Mouse (Mus musculus): Measurements from ENCODE around the gene Fam20a. TPM values are rescaled to one million over a fixed set of nuclear protein-coding genes. Genes with fewer than 3 reads are reported as not detected.

Fam20a gene
- total RNA-seq, 2 experiments from 2014 or later, result 11.8 to 15.7 TPM

DNA sequence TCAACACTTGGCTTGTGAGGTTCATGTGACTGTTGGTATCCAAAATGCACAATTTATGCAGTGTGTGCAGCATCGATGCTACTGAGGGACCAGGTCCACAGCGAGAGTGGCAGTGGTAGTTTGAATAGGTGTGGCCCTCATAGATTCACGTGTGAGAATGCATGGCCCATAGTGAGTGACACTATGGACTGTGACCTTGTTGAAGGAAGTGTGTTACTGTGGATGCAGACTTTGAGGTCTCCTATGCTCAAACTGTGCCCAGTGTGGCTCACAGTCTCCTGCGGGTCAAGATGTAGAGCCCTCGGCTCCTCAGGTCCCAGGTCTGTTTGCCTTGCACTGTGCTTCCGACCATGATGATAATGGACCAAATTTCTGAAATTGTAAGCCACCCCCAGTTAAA is 39.9 kb downstream of the Fam20a start:
- no peak for DNase-seq (ENCODE audit: low spot score in 2 of 2)

DNA sequence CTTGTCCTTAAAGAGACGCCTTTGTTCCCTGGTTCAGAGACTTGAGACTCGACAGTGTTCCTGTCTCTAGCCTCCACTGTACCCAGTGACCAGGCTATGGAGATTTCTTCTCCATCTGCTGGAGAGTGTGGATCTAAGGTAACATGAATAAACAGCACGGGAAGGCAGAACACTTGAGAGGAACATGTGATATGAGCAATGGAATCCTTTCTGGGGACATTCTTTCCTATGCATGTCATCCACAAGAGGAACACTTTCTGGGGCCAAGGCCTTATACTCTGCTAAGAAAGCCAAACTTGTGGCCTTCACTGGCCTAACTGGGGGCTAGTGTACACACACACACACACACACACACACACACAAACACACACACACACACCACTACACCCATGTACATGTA is 40.5 kb downstream of the Fam20a start:
- no peak for DNase-seq (ENCODE audit: low spot score in 2 of 2)

DNA sequence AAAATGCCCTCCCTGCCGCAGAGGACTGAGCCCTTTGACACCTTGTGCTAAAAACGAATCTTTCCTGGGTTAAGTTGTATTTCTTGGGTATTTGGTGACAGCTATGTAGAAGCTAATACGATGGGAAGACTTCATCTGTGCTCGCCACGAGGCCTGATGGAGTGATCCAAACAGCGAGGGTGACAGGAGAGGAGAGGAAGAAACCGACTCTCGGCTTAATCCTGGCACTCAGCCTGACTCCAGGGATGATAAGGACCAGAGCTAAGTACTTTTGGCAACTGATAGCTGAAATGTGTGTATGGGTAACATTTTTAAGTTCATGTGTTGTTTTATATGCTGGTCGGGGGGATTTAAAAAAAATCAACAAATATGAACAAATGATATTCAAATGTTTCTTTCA is 41.1 kb downstream of the Fam20a start:
- DNase-seq (ENCODE audit: low spot score in 2 of 2), result no peak

DNA sequence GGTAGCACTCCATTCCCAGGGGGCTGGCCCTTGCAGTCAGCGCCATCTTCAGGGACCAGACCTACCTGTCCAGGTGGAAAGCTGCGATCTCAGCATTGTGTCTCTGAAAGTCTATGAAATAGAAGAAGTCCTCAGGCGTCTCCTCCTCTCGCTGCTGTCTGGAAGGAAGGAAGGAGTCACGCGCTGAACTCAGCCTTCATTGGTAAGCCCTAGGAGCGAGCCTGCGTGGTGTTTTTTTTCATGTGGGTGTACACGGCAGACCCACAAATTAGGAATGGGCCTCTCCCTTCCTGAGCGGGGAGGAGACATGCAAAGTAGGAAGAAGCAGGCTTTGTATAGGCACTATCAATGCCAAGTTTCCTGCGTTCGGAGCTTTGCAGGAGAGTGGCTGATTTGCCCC is 43.8 kb downstream of the Fam20a start:
- DNase-seq (ENCODE audit: low spot score in 2 of 2), result no peak

DNA sequence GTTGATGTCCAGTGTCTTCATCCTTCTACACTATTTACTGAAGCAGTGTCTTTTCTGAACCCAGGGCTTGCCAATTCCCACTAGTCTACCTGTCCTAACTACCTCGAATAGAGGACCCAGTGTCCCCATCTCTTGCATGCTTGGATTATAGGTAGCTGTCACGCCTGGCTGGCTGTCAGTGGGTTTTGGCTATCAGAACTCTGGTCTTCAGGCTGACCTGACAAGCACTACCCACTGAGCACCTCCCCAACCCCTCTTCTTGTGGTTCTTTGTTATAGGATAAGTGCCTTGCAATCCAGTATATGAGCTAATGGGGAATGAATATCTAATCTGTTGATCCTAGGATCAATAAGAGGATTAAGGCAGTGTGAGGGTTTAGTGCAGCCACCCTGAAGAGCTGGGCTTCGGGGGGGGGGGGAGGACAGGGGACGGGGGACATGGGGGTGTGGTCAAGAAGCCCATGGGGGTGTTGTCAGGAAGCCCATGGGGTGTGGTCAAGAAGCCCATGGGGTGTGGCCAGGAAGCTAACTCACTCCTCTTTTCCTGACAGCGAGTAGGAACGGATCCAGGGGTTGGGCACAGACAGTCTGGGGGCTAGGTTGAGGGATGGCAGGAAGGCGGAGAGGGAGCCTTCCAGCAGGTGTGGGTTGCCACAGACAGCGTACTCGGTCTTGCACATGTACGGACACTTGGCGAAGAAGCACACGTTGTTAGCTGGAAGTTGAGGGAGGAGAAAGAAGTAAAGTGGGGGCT is 45.3 kb downstream of the Fam20a start:
- no peak for DNase-seq (ENCODE audit: low spot score in 2 of 2)

DNA sequence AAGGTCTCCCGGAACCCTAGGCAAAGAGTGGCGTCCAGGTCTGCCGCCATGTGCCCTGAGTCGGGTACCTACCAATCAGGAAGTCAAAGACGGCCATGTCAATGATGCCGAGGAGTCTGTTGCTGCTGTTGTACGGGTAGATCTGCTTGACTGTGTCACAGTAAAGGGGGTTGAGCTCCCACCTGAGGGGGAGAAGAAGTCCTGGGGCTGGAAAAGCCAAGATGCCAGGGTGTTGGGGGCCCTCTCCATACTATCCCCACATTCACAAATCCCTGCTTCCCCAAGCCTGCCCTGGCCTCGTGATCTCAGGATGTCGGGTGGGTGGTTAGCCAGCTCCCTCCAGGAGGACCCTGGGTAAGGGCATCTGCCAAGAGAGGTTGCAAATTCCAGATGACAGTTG is 46.3 kb downstream of the Fam20a start:
- DNase-seq (ENCODE audit: low spot score in 2 of 2), result no peak

DNA sequence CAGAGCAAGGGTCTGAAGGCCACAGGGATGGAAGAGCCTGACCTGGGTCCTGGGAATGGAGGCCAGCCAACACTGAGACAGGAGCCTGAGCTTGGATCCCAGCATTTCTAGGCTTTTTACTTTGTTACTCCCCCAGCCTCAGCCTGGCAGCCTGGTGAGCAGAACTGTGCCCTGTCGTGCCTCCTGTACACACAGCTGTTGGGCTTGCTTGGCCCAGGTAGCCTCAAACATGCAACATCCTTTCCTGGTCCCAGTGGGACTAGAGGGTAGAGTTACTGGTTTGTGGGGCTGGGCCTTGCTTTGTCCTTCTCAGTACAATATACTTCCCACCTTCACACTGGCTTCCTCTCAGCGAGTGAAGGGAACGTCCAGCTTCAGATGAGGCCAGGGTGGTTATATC is 46.9 kb downstream of the Fam20a start:
- DNase-seq (ENCODE audit: low spot score in 2 of 2), result no peak

DNA sequence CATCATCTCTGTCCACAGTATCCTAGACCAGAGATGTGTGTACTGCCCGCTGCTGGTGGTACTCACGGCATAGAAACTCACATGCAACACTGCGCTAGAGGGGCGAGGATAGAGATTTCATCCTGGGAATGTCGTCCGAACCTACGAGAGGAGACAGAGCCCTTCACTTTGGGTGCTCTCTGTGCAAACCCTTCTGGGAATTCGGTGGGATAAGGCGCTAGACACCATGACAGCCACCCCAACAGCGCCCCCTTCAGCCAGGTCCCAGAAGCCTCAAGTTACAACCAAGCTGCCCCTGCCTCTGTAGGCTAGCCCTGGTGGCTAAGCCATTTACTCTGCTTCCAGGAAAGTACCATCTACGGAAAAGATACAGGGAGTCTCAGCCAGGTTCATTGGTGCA is 47.5 kb downstream of the Fam20a start:
- DNase-seq (ENCODE audit: low spot score in 2 of 2), result no peak

DNA sequence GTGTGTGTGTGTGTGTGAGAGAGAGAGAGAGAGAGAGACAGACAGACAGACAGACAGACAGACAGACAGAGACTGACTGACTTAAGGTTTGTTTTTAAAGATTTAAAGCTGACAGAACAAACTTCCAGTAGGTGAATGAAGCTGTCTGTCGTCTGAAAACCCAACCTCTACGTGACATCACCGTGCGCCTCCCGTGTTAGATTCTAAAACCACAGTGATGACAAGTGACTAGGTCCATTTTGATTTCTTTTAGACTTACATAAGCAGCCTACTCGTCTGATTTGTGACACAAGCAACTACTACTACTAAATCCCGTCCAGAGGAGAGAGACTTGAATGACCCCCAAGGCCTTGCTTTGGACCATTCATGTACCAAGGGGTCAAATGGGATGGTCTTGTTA is 48.3 kb downstream of the Fam20a start:
- no peak for DNase-seq (ENCODE audit: low spot score in 2 of 2)

DNA sequence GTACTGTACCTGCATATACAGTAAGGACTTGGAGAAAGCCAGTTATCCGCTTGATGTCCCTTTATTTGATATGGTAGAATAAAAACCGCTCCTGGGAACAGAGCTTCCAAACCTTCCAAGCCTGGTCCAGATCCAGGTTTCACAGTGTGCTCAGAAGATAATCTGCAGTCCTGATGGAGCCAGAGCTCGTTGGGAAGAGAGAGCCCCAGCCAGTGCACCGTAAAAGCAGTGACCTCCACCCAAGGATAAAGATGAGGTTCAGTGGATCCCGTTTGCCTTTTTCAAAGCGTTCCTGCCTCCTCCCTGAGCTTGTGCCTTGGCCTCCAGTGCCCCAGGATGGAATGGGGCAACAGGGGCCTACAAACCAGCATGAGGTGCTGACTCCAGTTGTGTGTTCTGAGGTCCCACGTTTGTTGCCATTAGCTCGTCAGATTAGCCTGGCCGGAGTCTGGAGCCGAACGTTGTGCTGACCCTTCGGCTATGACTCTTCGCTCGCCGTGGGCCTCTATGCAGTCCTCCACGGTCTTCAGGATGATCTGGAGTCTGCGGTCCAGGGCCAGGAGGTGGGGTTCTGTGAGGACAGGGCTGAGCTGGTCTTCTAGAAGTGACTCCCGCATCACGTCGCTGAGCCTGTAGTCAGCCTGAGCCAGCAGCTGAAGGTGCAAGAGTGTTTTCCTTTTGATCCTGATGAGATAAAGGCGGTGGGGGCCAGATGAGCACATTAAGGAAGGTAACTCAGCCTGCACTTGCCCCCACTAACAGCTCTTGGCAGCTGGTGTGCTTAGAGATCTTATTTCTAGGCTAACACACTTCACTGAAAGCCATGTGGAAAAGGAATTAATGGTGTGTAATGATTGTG is 49.0 kb downstream of the Fam20a start:
- DNase-seq (ENCODE audit: low spot score in 2 of 2), result no peak

DNA sequence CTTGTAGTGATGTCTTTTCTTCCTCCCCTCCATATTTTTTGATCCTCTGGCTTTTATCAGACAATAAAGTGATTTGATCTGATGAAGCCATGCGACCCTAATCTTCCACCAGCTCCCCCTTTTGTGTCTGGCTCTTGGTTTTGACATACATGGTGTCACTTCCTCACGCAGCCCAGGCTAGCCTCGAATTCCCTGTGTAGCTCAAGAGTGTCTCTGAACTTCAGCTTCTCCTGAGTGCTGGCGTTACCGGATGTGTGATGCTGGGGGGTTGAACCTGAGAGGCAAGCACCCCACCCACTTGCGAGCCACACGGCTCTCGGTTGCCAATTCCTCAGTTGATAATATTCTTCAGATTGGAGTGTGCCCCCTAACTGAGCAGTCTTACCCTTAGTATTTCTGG is 49.7 kb downstream of the Fam20a start:
- no peak for DNase-seq (ENCODE audit: low spot score in 2 of 2)

DNA sequence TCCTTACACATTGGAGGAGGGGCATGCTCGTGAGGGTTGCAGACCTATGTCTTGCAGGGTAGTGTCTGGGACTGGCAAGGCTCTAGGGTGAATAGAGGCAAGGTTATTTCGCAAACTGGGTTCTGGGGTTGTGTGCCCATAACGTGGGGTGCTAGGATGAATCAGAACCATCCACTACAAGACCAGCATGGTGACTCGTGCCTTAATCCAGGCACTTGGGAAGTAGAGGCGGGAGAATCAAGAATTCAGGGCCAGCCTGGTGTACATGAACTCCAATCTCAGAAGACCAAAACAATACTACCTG is 50.1 kb downstream of the Fam20a start:
- no peak for DNase-seq (ENCODE audit: low spot score in 2 of 2)

DNA sequence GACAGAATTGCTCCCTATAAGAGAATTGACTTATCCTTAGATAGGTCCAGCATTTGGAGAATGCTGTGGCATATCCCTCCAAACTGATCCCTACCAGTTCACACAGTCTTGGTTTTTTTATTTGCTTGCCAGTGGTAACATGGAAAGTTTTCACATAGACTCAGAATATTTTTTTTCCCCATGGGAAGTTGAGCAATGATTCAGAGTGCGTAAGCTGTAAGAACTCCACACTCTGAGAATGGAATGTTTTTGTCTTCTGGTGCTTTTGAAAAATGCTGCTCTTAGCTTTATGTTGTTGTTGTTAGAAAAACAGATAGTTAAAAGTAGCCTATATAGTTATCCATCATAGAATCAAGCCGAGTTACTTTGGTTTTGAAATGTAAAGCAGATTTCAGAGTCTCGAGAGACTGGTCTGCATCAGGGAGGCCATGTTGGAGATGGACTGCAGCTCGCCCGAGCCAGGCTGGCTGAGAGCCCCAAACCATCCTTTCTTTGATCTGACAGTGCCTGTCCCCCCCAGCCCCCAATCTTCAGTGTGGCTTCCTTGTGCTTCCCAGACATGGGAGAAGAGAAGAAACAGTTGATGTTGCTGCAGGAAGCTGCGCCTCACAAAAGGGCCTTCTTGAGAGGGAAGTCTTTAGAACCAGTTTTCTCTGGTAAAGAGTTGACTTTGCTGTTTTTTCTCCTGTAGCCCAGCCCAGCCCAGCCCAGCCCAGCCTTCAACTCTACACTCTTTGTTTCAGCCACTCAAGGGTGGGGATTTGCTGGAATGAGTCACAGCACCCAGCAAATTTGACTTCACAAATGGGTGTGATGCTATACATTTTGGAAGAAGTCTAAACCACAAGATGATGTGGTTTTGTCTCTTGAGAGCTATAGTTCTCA is 50.7 kb downstream of the Fam20a start:
- no peak for DNase-seq (ENCODE audit: low spot score in 2 of 2)

DNA sequence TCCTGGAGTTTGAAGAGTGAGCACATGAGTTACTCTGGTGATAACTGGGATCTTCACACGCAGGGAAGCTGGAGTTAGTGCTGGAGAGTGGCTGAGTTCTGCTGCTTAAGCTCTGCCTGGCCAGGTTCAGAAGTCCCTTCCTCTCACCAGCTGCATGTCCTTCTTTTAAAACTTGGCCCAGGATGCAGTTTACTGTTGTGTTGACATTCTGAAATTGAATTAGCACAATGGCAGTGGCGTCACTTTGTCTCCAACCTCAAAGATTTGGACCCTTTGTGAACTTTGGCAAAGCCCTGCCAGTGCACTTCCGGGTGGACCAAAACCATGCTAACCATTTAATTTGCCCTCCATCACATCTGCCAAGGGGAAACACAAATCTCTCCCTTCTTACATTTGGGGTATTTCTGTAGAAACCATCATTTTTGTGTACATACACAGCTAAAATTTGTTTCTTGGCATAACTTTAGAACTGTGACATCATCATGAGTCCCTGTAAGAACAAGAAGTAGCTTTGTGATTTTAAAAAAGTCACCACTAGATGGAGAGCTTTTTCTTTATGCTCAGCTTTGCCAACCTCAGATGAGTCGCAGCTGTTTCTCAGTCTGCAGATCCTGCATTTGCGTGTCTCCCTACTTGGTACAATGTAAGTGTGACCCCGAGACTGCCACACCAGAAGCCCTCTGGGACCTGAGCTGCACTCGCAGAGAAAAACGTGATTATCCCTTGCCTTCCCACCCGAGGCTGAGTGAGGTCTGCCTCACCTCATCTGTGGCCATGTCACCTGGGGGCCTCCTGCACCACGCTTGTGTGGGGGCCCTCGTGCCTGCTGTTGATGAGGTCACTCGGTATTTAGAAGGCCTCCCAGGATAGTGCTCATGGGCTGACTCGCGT is 51.8 kb downstream of the Fam20a start:
- no peak for DNase-seq (ENCODE audit: low spot score in 2 of 2)

DNA sequence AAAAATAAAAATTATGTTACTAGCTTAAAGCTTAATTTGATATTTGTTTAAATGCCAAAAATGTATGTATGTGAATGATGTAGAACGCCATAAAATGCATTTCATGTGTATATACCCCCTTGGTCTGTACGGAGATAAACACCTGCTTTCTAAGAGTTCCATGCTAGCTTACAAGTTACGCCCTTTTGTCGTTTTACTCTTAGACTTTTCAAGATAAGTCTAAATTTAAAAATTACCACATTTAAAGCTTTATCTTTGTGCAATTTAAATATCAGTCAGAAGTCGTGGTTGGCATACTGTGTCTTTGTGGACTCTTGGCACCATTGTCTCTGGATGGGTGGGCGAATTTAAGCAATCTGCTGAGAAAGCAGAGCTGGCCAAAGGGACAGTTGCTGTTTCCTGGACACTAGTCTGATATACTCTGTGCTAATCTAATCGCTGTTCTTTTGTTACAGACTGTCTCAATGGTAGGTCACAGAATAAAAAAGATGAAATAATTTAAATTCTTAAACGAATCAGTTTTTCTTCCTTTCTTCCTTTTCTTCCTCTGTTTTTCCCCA is 52.9 kb downstream of the Fam20a start:
- DNase-seq (ENCODE audit: low spot score in 2 of 2), result no peak

DNA sequence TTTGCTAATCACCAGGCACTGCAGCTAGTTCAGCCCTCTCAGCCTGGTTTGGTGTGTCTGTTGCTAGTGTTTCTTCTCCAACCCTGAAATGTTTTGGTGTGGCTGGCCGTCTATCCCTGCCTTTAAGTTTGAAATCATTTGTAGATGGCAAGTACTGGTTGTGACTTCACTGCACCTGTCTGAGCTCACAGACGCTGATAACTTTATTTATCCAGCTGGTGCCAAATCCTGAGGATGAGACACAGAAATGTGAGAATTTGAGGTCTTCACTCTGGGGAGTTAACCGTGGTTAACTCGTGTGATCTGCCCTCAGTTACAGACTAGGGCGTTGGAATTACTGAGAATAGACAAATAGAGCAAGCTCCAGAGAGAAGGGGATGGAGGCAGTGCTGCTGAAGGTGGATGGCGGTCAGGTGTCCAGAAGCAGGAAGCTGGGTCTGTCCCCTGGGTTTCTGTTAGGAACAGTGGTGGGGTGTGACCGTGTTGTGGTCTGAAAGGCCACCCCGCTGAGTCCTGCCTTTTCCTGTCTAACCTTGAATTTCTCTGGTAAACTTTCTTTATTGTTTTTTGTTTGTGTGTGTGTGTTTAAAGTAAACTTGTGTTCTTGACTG is 53.9 kb downstream of the Fam20a start:
- DNase-seq (ENCODE audit: low spot score in 2 of 2), result no peak

DNA sequence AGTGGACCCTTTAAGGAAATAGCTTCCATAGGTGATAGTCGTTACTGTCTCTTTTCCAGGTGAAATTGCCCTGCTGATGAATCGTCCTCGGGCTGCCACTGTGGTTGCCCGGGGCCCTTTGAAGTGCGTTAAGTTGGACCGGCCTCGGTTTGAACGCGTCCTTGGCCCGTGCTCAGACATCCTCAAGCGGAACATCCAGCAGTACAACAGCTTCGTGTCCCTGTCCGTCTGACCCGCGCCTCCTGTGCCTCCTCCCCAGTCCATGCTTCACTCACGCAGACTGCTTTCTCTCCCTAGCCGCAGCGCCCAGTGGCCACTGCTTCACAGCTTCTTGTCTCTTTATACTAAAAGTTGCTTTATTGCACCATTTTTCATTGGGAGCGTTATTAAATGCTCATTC is 54.7 kb downstream of the Fam20a start:
- no peak for DNase-seq (ENCODE audit: low spot score in 2 of 2)

DNA sequence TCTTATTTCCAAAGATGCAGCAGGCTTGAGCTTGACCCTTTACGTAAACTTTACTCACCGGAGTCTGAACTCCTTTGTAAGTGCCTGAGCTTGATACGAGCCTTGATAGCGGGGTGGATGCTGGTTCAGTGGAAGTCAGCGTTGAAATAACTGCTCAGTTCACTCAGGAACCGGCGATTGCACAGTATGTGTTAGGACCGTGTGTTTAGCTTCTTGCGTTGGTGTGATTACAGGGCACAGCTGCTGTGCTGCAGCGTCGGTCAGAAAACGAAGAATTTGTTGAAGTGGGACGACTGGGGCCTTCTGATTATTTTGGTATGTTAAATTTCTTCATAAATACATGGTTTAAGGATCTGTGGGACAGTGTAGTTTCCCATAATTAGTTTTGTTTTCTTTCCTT is 55.7 kb downstream of the Fam20a start:
- no peak for DNase-seq (ENCODE audit: low spot score in 2 of 2)

DNA sequence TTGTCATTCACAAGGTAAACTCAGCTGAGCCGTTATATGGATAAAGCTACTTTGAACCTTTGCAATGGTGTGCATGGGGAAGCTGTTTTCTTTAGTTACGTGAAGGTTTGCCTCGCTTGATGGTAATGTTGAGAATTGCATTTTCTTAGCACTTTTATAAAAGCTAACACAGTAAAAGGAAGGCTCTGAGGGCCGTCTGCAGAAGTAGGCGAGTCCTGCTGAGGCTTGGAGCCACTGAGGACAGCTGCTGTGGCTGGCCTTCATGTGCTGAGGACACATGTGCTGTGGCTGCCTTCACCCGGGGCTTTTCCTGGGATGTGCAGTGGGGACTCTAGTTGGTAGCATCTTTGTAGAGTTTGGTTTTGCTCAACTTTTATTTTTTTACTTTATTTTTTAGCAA is 56.7 kb downstream of the Fam20a start:
- DNase-seq (ENCODE audit: low spot score in 2 of 2), result no peak

DNA sequence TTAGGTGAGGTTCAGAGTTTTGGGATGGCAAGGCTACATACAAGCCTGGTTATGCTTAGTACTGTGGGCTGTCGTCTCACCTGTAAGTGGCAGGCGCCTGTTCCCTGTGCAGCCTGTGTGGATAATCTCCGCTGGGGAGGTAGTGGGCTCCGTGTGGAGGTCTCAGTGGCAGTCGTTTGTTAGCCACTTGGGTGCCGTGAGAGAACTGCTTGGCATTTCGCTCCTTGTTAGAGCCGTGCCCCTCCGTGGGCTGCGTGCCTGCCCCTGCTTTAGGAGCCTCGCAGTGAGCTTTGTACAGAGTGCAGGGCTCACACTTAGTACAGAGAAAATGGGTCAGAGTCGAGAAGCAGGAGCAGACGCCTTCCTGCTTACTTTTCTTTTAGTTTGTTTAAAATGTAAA is 57.8 kb downstream of the Fam20a start:
- no peak for DNase-seq (ENCODE audit: low spot score in 2 of 2)

Measured in adrenal gland, postnatal 4 days (tissue).